Mouse (Mus musculus) heart, postnatal 0 days (tissue): Measurements from ENCODE around the gene Zcchc12.

Source experiments
- CTCF ChIP-seq: IDR thresholded peaks from 2 replicates; pipeline ENCODE4 v1.5.1; 2016; ENCODE audit warnings: antibody characterized with exemption, control low read depth, low read depth
- EP300 ChIP-seq: IDR thresholded peaks from 2 replicates; pipeline ENCODE4 v1.6.1; 2016; ENCODE audit warnings: antibody characterized with exemption, low read depth

DNA sequence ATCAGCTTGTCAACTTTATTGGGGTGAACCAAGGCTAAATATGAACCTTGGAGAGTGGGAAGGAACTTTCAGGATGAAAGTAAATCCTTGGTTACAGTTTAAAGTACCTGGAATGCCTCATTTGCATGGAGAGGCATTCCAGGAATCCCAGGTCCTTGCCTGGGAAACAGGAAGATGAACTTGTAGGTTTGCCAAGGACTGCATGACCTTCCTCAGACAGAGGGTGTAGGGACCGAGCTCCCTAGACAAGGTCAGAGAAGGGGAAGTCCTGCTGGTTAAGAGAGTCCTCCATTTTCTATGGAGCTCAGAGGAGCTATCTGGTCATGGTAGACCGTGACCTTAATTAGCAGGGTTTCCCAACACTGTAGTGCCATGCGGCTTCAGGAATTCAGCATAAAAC lies 15.5 kb downstream of the Zcchc12 start:
- no peak for TF ChIP-seq CTCF
- no peak for TF ChIP-seq EP300
